Mouse (Mus musculus) cerebellum, adult 2 months (tissue): Measurements from ENCODE around the gene Ncor1.
"Not testable (repeated sequence)": the region's sequence is repeated elsewhere in the genome, so short reads cannot be mapped to it uniquely, and the experiment has no call there.

Source experiments
- CTCF ChIP-seq: fragments of 200-500 bp; IDR thresholded peaks from 2 replicates; pipeline ENCODE4 v1.5.1; 2011; ENCODE audit warnings: low read depth, mild to moderate bottlenecking, control low read depth, low read length, moderate library complexity, borderline replicate concordance; ENCODE audit not compliant: insufficient read depth
- POLR2A ChIP-seq: fragments of 200-500 bp; IDR thresholded peaks from 2 replicates; pipeline ENCODE4 v1.6.1; 2011; ENCODE audit warnings: low read length, control low read depth, borderline replicate concordance; ENCODE audit not compliant: insufficient read depth

GRCm38 (mm10) chr11:62467289-62467688, 8.9 kb upstream of the Ncor1 start:
- TF ChIP-seq POLR2A, CTCF: not testable (repeated sequence)
